Mouse (Mus musculus) spleen, adult 2 months (tissue): ENCODE results near the gene Slc25a18.

Source experiments
- CTCF ChIP-seq: fragments of 200-500 bp; IDR thresholded peaks from 2 replicates; pipeline ENCODE4 v1.5.1; 2011; ENCODE audit warnings: mild to moderate bottlenecking, inconsistent platforms; ENCODE audit not compliant: insufficient read depth, insufficient read length, insufficient replicate concordance; ENCODE audit errors: extremely low read depth
- POLR2A ChIP-seq: fragments of 200-500 bp; IDR thresholded peaks from 2 replicates; pipeline ENCODE4 v1.6.1; 2011; ENCODE audit warnings: low read depth, low read length, inconsistent platforms

DNA sequence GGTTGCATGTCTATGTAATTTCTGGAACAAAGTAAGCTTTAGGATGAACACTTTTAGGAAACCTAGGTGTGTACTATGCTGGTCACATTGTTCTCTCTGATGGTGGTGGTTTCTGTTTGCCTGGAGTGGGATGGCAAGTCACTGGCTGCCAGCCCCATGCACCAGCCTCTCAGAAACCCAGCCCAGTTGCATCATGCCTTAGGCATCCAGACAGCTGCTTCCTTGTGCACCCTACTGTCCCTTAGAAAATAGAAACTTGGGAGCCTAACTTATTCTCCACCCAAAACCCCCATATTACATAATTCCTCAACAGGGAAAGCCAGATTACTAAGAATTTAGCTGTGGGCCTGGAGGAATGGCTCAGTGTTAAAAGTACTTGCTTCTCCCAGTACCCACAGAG lies 1.4 kb upstream of the Slc25a18 start:
- no peak for TF ChIP-seq POLR2A
- TF ChIP-seq CTCF, result no peak
